Mouse (Mus musculus): ENCODE data around the gene Cadm2. TPM values are rescaled to one million over a fixed set of nuclear protein-coding genes. Genes with fewer than 3 reads are reported as not detected.

The Cadm2 gene
- polyA plus RNA-seq, 1 experiment from 2014 or later = 3.4 TPM

GRCm38 (mm10) chr16:66900664-66901063 lies 720.0 kb downstream of the Cadm2 start:
- WGBS = 65% methylated on average over 4 of the region's 4 CpGs
- H3K9ac ChIP-seq = no peak overlapping the region
- no peak for ATAC-seq (ENCODE audit: low FRiP score, low read depth)
- no peak overlapping the region for H3K27ac ChIP-seq
- H3K4me2 ChIP-seq (replicated peaks) = no peak overlapping the region
- no peaks in the 10 kb centered on the region for H3K36me3 ChIP-seq
- no peaks in the 10 kb centered on the region for H3K27me3 ChIP-seq
- H3K4me3 ChIP-seq = no peak overlapping the region
- H3K9me3 ChIP-seq = no peaks in the 10 kb centered on the region
- no peaks in the 10 kb centered on the region for H3K4me1 ChIP-seq

GRCm38 (mm10) chr16:66892359-66892758 lies 728.3 kb downstream of the Cadm2 start:
- H3K9me3 ChIP-seq = no peaks in the 10 kb centered on the region
- no peak overlapping the region for H3K4me2 ChIP-seq (replicated peaks)
- H3K27ac ChIP-seq = no peak overlapping the region
- no peaks in the 10 kb centered on the region for H3K27me3 ChIP-seq
- H3K9ac ChIP-seq = no peak overlapping the region
- no peaks in the 10 kb centered on the region for H3K4me1 ChIP-seq
- H3K36me3 ChIP-seq = no peaks in the 10 kb centered on the region
- ATAC-seq (ENCODE audit: low FRiP score, low read depth) = no peak
- no peak overlapping the region for H3K4me3 ChIP-seq
- WGBS = 87% methylated on average over 6 of the region's 6 CpGs

GRCm38 (mm10) chr16:66891559-66892247 lies 729.0 kb downstream of the Cadm2 start:
- 64% methylated on average over 6 of the region's 6 CpGs for WGBS

GRCm38 (mm10) chr16:66889907-66890306 lies 730.8 kb downstream of the Cadm2 start:
- no peak overlapping the region for H3K4me3 ChIP-seq
- no peaks in the 10 kb centered on the region for H3K27me3 ChIP-seq
- ATAC-seq (ENCODE audit: low FRiP score, low read depth) = no peak
- no peak overlapping the region for H3K27ac ChIP-seq
- 64% methylated on average over 8 of the region's 8 CpGs for WGBS
- no peaks in the 10 kb centered on the region for H3K36me3 ChIP-seq
- no peak overlapping the region for H3K9ac ChIP-seq
- no peaks in the 10 kb centered on the region for H3K4me1 ChIP-seq
- H3K9me3 ChIP-seq = no peaks in the 10 kb centered on the region
- no peak overlapping the region for H3K4me2 ChIP-seq (replicated peaks)

More at GRCm38 (mm10) chr16:66891559-66892247, 729.0 kb downstream of the Cadm2 start:
- no peaks in the 10 kb centered on the region for H3K36me3 ChIP-seq
- ATAC-seq (ENCODE audit: low FRiP score, low read depth) = no peak
- no peak overlapping the region for H3K27ac ChIP-seq
- H3K4me1 ChIP-seq = no peaks in the 10 kb centered on the region
- H3K9me3 ChIP-seq = no peaks in the 10 kb centered on the region
- no peak overlapping the region for H3K9ac ChIP-seq
- no peak overlapping the region for H3K4me2 ChIP-seq (replicated peaks)
- no peaks in the 10 kb centered on the region for H3K27me3 ChIP-seq
- no peak overlapping the region for H3K4me3 ChIP-seq

GRCm38 (mm10) chr16:66882597-66882996 lies 738.1 kb downstream of the Cadm2 start:
- Histone ChIP-seq H3K36me3 (no peaks in the 10 kb centered on the region), H3K27ac (no peak overlapping the region), H3K4me2 (replicated peaks) (no peak overlapping the region), H3K27me3 (no peaks in the 10 kb centered on the region), H3K4me3 (no peak overlapping the region), H3K9ac (no peak overlapping the region), H3K4me1 (no peaks in the 10 kb centered on the region), H3K9me3 (no peaks in the 10 kb centered on the region)
- 52% methylated on average over 3 of the region's 3 CpGs for WGBS
- no peak for ATAC-seq (ENCODE audit: low FRiP score, low read depth)

GRCm38 (mm10) chr16:66871201-66871600 lies 749.5 kb downstream of the Cadm2 start:
- 81% methylated on average over 3 of the region's 3 CpGs for WGBS
- no peaks in the 10 kb centered on the region for H3K36me3 ChIP-seq
- H3K4me1 ChIP-seq = no peaks in the 10 kb centered on the region
- H3K4me2 ChIP-seq (replicated peaks) = no peak overlapping the region
- no peak overlapping the region for H3K4me3 ChIP-seq
- ATAC-seq (ENCODE audit: low FRiP score, low read depth) = no peak
- no peaks in the 10 kb centered on the region for H3K9me3 ChIP-seq
- H3K27ac ChIP-seq = no peak overlapping the region
- no peak overlapping the region for H3K9ac ChIP-seq
- no peaks in the 10 kb centered on the region for H3K27me3 ChIP-seq

- Histone ChIP-seq H3K9ac (no peak overlapping the region), H3K27me3 (no peaks in the 10 kb centered on the region), H3K36me3 (no peaks in the 10 kb centered on the region), H3K9me3 (no peaks in the 10 kb centered on the region), H3K4me3 (no peak overlapping the region), H3K27ac (no peak overlapping the region), H3K4me1 (no peaks in the 10 kb centered on the region), H3K4me2 (replicated peaks) (no peak overlapping the region)
- whole genome bisulfite sequencing = 65% methylated on average over 3 of the region's 3 CpGs
- no peak for ATAC-seq (ENCODE audit: low FRiP score, low read depth)
Measured at GRCm38 (mm10) chr16:66851047-66851446, 769.7 kb downstream of the Cadm2 start.

- no peaks in the 10 kb centered on the region for H3K27me3 ChIP-seq
- H3K27ac ChIP-seq = no peak overlapping the region
- no peaks in the 10 kb centered on the region for H3K36me3 ChIP-seq
- no peak overlapping the region for H3K9ac ChIP-seq
- H3K4me2 ChIP-seq (replicated peaks) = no peak overlapping the region
- H3K4me1 ChIP-seq = no peaks in the 10 kb centered on the region
- no peak overlapping the region for H3K4me3 ChIP-seq
- no peaks in the 10 kb centered on the region for H3K9me3 ChIP-seq
- 87% methylated on average over 3 of the region's 3 CpGs for WGBS
- ATAC-seq (ENCODE audit: low FRiP score, low read depth) = no peak
Measured at GRCm38 (mm10) chr16:66824866-66825265, 795.8 kb downstream of the Cadm2 start.

GRCm38 (mm10) chr16:66811495-66811894 lies 809.2 kb downstream of the Cadm2 start:
- H3K4me1 ChIP-seq = no peaks in the 10 kb centered on the region; the same call in 1 of the 2 replicates
- no peak overlapping the region for H3K4me3 ChIP-seq
- no peak for ATAC-seq (ENCODE audit: low FRiP score, low read depth)
- no peak overlapping the region for H3K27ac ChIP-seq
- no peaks in the 10 kb centered on the region for H3K9me3 ChIP-seq
- no peak overlapping the region for H3K4me2 ChIP-seq (replicated peaks)
- no peaks in the 10 kb centered on the region for H3K27me3 ChIP-seq
- no peak overlapping the region for H3K9ac ChIP-seq
- H3K36me3 ChIP-seq = no peaks in the 10 kb centered on the region

GRCm38 (mm10) chr16:66798204-66798603 lies 822.5 kb downstream of the Cadm2 start:
- ATAC-seq (ENCODE audit: low FRiP score, low read depth) = no peak
- Histone ChIP-seq H3K36me3 (no peaks in the 10 kb centered on the region), H3K4me1 (no peaks in the 10 kb centered on the region), H3K4me2 (replicated peaks) (no peak overlapping the region), H3K4me3 (no peak overlapping the region), H3K9ac (no peak overlapping the region), H3K27me3 (no peaks in the 10 kb centered on the region), H3K27ac (no peak overlapping the region), H3K9me3 (no peaks in the 10 kb centered on the region)
- 66% methylated on average over 3 of the region's 3 CpGs for WGBS

GRCm38 (mm10) chr16:66793067-66793466 lies 827.6 kb downstream of the Cadm2 start:
- no peaks in the 10 kb centered on the region for H3K36me3 ChIP-seq
- no peak overlapping the region for H3K27ac ChIP-seq
- H3K27me3 ChIP-seq = no peaks in the 10 kb centered on the region
- WGBS = 79% methylated on average over 3 of the region's 3 CpGs
- no peak overlapping the region for H3K4me3 ChIP-seq
- H3K9me3 ChIP-seq = no peaks in the 10 kb centered on the region
- no peaks in the 10 kb centered on the region for H3K4me1 ChIP-seq
- H3K4me2 ChIP-seq (replicated peaks) = no peak overlapping the region
- no peak overlapping the region for H3K9ac ChIP-seq
- ATAC-seq (ENCODE audit: low FRiP score, low read depth) = no peak

GRCm38 (mm10) chr16:66771883-66772282 lies 848.8 kb downstream of the Cadm2 start:
- ATAC-seq (ENCODE audit: low FRiP score, low read depth) = no peak
- Histone ChIP-seq H3K4me1 (no peaks in the 10 kb centered on the region), H3K9me3 (no peaks in the 10 kb centered on the region), H3K27ac (no peak overlapping the region), H3K36me3 (no peaks in the 10 kb centered on the region), H3K4me2 (replicated peaks) (no peak overlapping the region), H3K4me3 (no peak overlapping the region), H3K9ac (no peak overlapping the region), H3K27me3 (no peaks in the 10 kb centered on the region)
- 73% methylated on average over 4 of the region's 4 CpGs for WGBS

- no peak overlapping the region for H3K27ac ChIP-seq
- H3K4me1 ChIP-seq = no peaks in the 10 kb centered on the region
- ATAC-seq (ENCODE audit: low FRiP score, low read depth) = no peak
- H3K36me3 ChIP-seq = no peaks in the 10 kb centered on the region
- 91% methylated on average over 4 of the region's 4 CpGs for WGBS
- H3K27me3 ChIP-seq = no peaks in the 10 kb centered on the region
- H3K4me2 ChIP-seq (replicated peaks) = no peak overlapping the region
- no peaks in the 10 kb centered on the region for H3K9me3 ChIP-seq
- no peak overlapping the region for H3K9ac ChIP-seq
- no peak overlapping the region for H3K4me3 ChIP-seq
Measured at GRCm38 (mm10) chr16:66769545-66769944, 851.2 kb downstream of the Cadm2 start.
